Mouse (Mus musculus): Measurements from ENCODE around the gene Igsf21.
A peak's percentile ranks its signal among the peaks of the same experiment; 100 is the strongest.

The Igsf21 gene

DNA sequence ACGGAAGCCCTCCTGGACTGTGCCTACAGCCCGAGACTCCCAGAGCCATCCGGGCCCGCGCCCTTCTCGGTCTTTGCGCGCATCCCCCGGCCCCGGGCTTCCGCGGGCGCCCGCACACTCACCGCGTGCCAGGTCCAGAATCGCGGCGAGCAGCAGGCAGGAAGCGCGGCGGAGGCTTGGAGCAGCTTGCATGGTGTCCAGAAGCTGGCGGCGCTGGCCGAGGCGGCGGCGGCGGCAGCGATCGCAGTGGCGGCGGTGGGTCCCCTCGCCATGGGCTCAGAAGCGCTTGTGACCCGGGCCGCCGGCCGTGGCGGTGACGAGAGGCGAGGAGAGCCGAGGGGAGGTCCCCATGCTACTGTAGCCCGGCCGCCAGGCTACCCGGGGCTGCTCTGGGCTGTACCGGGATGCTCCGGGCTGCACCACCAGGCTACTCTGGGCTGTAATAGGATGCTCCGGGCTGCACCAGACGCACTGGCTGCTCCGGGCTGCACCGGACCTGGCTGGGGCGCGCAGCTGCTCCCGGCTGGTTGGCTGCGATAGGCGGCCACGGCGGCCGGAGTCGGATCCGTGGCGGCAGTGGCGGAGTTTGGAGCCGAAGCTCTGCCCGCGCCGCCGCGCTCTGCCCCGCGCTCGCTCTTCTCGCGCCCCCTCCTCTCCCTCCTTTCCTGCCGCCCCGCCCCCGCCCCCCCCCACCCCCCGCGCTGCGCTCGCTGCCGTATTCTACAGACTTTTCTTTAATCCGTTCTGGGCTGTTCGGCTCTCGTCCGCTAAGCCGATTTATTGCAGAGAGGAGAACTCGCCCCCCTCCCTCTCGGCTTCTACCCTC is at the start of gene Igsf21:
Igsf21 (minus strand) TSS at position 605 of the 826 bp plus-strand sequence.
- DNase-seq (ENCODE audit: low spot score): peak; percentile 4

DNA sequence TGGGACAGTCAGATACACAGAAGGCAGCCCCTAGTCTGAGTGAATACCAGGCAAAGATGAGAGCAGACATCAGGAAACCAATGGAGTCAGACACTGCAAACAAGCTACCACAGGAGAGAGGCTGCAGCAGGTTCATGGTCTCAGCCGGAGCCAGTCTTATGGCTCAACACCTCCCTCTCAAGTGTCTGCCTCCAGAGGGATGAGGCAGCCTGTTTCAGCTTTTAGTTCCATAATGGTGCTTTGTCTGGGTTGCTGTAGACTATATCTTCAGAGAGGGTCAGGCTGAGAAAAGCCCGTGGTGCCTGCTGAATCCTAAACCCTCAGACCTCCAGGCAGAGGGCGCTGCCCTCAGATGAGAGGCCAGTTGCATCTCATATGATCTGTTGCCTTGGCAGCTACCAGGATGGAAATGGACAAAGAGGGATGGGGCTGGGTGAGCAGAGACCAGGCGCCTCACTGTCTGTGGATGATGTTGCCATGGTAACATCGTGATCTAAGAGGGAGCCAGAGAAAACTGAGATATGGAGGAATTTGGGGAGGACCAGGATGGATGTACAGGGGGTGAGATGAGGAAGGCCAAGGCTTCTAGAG is 39.2 kb upstream of the Igsf21 start:
- DNase-seq (ENCODE audit: low spot score): no peak

DNA sequence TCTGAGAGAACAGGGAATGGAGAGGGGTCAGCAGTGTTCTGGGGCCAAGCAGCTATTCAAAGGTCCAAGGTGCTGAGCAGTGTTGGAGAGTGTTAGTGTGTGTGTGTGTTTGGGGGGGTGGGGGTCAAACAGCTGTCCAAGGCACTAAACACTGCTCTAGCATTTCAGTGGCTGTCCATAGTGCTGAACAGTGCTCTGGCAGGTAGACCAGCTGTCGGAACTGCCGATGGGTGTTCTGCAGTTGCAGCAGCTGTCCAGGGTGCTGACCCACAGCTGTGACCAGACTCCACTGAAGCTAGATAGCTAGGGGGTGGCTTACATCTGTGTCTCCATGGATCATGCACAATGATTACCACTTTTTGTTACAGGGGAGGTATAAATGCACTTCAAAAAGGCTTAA is 36.8 kb upstream of the Igsf21 start:
- DNase-seq (ENCODE audit: low spot score): peak; percentile 28

DNA sequence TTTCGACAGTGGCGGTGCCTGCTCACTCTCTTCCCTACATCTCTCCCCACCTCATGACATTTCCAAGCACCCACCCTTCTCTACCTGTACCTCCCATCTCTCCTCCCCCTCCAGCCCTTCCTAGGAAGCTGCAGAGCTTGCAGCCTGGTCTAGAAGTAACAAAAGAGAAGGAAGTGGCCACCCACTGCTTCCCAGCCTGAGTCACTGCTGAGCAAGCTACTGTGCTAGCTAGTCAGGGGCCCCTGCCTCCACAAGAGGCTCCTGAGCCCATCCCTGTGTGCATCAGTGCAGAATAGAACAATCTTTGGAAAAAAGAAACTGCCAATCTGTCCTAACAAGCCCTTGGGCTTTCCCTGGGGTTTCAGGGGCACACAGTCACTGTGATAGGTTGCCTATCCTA is 31.7 kb upstream of the Igsf21 start:
- DNase-seq (ENCODE audit: low spot score): no peak

DNA sequence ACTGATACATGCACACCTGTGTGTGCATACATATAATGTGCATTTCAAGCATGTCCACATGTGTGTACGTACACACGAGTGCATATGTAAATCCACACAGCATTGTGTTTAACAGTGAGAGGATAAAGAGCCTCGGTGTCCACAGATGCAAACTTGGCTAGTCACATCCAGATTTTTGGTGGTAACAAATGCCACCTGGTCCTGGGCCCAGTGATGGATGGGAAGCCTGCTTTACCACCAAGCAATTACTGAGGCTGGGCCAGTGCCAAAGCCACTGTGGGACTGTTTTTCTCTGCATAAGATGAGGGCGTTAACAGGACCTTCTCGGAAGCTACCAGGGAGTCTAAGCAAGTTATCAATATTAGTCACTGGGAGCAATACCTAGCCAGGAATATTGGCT is 25.3 kb upstream of the Igsf21 start:
- DNase-seq (ENCODE audit: low spot score): no peak

DNA sequence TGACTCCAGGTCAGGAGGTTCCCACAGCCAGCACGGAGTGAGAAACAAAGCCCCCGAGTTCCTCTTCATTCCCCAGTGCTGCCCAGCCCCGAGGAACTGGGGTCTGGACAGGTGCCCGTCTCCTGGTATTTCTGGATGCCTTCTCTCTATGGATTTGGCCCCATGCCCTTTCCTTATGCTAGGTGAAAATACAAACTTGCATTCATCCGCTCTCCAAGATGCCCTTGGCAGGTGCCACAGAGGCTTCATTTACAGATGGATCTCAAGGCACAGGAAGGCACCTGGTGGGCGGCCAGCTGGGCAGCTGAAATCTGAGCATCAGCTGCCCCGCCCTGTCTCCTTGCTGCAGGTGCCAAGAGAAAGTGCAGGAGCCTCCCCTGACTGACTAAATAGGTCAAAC is 23.9 kb upstream of the Igsf21 start:
- no peak for DNase-seq (ENCODE audit: low spot score)

DNA sequence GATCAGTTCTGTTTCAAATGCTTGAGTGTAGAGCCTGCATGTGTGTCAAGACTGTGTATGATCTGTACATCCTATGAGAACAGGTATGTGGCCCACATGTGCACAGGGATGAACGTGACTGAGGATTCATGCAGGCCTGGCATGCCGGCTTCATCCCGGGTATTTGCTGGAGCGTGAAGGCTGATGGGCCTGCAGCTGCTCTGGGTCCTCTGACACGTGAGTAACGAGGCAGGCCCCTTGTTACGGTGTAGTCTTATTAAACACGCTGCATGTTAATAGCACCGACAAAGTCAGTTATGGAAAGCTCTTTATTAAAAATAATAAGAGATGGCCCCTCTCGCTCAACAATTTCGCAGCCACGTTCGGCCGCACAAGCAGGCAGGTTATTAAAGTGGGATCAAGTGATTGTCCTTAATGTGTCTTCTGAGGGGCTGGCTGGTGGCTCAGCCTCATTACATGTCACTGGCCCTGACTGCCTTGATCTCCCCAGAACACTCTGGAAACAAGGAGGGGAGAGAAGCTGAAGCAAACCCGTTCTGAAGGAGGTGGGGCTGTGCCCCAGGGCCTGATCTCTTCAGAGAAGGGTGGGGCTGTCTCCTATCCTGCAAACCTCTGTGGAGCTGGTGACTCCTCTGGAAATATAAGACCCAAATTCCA is 22.7 kb upstream of the Igsf21 start:
- no peak for DNase-seq (ENCODE audit: low spot score)

DNA sequence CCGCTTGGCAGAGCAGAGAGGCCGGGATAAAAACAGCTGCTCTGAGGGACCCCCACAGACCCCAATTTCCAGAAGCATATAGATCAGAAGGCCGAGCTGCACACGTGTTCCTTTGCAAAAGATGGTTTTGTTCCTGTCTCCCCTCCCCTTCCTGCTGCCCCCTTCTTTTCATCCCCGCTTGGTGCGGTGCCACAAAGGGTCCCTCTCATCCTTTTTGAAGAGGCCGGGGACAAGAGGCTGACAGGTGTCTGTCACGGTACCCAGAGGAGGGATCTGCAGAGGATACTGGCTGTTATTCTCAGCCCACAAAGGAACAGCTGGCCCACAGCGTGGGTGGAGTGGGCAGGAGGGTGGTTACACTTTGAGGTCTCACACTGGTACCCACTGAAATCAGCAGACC is 21.3 kb upstream of the Igsf21 start:
- no peak for DNase-seq (ENCODE audit: low spot score)

DNA sequence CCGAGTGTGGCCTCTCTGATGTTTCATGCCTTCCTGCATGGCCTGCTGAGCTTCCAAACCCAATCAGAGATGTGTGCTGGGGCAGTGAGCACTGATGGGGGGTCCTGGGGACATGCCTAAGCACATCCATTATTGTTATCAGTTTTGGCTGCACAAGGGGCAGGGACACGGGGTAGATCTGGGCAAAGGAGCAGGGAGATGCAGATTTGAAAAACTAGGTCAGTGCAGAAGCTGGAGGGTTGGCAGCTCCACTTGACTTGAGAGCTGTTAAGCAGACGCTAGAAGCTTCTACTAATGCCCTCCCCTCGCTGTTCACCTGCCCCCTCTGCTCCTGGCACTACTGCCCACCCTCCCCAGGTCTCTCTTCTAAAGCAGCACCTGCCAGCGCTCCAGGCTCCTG is 20.5 kb upstream of the Igsf21 start:
- no peak for DNase-seq (ENCODE audit: low spot score)

DNA sequence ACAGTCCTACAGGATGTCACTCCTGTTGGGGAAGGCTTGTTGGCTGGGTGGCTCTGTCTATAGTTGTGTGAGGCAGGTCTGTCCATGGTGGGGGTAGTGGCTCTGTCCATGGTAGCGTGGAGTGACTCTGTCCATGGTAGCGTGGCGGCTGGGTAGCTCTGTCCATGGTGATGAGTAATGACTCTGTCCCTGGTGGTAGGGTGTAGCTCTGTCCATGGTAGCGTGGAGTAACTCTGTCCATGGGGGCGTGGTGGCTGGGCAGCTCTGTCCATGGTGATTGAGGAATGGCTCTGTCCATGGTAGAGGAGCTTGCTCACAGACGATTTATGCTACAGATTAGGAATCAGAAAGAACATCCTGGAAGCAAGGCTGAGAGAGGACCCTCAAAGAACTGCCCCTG is 12.4 kb upstream of the Igsf21 start:
- DNase-seq (ENCODE audit: low spot score): peak; percentile 54

DNA sequence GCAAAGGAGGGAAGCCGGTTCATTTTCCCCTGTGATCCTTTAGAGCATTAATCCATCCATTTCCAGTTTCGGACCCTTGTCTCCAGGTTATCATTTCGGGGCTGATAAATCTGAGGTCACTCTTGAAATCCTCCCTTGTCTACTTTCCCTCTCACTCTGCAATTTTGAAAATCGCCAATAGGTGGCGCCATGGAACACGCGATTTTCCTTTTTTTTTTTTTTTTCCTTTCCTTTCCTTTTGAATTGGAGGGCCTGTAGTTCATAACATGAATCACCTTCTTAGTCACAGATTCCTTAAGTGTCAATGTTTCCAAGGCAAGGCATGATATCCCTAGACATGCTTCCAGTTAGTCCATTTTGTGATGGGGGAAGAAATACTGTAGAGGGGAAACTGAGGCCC is 5.8 kb upstream of the Igsf21 start:
- DNase-seq (ENCODE audit: low spot score): no peak

DNA sequence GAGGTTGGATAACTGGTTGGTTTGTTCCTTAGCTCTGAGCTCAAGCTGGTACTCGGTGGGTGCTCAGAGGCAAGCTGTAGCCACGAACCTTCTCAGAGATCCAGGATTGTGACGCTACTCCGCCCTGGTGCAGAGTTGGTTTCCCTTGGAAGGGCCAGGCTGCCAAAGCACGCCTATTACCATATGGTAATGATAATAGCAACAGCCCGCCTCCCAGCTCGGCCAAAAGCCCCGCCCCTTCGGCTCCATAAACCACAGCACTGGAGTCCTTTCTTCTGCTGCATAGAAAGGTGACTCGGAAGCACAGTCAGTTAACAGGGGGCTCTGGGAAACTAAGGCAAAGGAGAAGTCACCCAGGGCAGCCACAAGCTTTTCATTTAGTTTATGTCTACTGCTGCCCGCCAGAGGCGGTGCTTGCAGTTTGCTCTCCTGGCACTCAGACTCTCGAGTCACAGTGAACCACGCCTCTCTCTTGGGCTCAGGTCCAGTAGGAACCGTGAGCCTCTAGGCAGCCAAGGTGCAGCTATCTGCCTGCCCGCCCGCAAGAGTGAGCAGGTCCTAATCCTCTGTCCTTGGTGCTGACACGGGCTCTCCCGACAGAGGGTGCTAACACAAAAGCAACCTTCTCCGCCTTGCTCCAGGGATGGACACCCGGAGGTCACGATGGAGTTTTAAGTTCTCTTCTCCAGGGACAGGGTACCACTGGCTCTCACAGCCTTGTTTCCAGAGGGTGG is 2.6 kb upstream of the Igsf21 start:
- DNase-seq (ENCODE audit: low spot score): peak; percentile 5

DNA sequence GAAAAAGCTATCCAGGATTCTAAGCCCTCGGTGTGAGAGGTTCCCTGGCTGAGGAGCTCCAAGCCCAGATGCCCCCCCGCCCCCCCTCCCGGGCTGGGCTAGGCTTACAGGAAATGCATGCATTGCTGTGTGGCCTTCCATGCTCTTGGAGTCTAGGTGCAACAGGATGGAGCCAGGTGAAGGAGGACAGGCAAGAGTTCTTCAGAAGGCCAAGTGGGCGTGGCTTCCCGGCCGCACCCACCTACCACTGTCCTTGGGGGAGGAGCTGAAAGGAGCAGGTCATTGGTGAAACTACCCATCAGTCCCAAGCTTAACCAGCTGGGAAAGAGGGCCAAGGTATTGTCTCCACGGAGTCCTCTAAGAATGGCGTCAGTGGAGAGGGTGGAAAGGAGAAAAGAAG is 1.8 kb upstream of the Igsf21 start:
- DNase-seq (ENCODE audit: low spot score): no peak

DNA sequence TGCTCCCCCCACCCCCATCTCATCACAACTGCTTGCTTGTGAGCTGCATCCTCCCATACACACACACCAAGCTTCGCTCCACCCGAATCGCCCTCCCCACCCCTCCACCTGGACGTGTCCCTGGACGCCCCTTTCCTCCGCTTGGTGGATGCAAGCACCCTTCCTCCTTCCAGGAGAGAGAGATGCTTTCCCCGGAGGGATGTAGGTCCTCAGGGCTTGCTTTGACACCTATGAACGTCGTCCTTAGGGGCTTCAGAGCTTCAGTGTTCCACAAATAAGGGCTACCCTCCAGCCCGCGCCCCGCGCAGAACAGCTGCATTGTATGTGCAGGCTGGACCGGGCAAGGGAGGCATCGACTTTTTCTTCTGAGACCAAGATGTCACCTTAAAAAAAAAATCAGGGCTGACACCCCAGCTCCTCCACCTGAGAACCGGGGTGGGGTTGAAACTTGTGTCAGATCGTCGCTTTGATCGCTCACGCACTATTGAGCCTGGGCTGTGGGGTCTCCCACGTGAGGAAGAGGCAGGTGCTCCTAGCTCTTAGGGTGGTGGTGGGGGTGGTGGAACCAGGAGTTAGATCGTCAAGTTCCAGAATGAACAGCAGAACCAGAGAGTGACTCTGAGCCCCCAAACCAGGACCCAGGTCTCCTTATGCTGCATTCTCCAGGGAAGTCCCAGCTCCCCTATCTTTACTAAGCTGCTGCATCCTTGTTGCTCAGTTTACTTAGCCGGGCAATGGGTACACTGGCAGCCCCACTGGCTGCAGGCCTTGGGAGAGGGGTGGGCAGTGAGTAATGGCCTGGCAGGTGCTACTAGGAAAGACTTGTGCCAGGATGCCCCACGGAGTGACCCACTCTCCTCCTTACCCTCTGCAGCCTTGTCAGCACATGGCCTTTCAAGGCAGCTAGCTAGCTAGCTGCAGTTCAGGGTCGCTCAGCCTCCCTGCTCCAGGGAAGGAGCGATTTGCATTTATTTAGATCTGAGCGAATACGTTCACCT is 721 bp upstream of the Igsf21 start:
- DNase-seq (ENCODE audit: low spot score): no peak

DNA sequence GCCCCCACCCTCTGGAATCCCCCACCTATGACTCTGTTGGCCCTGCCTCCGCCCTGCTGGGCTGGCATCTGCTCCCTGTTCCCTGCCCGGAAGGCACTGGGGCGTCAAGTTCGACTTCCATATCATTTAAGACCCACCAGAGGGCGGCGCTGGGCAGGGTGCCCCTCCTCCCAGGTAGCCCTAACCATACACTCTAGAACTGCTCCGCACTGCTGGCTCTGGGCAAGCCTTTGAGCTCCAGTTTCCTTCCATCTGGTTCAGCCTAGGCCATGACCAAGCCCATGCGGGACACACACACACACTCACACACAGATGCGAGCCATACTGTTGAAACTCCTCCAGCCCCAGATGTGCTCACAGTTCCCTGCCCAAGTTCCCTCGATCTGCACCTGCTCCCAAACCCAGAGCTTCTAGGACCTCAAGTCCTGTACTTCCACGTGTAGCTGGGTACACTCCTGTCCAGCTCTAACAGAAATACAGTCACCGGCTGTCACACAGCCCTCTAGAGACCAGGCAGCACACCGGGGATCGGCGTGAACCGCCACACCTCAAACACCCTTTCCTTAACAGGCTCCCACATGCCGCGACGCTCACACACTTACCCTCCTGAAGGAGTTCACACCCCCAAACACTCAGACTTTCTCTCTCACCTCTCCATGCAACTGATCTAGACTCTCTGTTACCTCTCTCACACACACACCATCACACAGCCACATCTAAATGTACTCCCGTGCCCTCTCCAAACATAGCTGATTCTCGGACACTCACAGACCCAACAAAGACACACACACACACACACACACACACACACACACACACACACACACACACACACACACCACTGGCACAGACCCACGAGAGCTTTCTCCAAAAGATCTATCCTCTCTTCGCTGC is 1.1 kb downstream of the Igsf21 start:
- no peak for DNase-seq (ENCODE audit: low spot score)

DNA sequence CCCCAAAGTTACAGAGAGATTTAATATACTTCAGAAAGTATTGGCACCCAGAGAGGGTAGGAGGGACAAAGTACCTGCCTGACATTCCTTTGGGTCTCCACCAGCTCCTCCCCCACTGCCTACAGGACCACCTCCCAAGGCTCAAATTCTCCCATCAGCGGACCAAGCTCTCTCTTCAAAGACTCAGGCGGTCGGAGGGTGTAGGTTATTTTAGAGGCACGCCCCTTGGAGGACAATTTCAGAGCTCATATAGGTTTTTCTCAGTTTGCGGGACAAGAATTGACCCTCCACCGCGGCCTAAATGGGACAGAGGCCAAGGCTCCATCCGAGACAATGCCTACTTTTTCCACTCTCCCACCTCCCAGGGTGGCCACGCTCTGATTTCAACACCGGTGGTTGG is 1.7 kb downstream of the Igsf21 start:
- DNase-seq (ENCODE audit: low spot score): no peak

DNA sequence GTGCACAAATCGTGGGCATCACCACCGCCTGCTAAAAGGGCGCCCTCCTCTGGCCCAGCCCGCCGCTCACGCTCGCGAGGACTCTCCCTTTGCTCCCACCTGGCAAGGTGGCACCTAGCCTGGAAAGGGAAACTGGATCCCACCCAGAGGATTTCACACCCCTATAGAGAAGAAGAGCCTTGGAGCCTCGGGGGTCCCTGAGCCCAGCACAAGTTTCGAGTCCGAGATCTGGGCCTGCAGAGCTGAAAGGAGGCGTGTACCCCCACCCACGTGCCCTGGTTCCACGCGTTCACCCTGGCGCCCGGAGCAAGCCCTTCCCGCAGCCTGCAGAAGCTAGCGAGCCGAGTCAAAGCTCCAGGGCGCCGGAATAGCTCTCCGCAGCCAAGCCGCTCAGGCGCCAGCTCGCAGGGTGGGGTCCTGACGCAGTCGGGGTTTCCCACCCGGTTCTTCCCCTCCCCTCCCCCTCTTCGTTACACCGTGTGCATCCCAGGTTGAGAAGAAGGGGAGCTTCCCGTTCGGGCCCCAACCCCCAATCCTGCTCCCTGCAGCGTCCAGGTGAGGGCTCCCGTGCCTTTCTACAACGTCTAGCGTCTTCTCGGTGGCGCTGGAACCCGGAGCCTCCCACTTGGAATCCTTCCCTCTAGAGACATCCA is 2.3 kb downstream of the Igsf21 start:
- no peak for DNase-seq (ENCODE audit: low spot score)

DNA sequence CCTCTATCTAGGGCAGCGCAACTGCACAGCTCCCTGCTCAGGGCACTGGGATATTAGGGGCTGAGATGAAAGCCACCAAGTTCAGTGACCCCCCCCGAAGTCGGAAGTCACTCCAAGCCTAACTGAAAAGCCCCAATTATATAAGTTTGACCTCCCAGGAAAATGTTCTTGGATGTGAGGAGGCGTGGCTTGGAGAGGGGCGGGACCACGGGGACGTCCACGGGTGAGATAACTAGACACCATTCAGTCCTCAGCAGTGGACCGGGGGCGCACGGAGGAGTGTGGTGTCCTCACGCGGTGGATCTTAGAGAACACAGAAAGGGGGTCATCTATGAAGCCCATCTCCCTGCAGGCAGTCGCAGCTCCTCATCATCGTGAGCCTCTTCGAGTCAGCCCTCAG is 3.4 kb downstream of the Igsf21 start:
- DNase-seq (ENCODE audit: low spot score): no peak

DNA sequence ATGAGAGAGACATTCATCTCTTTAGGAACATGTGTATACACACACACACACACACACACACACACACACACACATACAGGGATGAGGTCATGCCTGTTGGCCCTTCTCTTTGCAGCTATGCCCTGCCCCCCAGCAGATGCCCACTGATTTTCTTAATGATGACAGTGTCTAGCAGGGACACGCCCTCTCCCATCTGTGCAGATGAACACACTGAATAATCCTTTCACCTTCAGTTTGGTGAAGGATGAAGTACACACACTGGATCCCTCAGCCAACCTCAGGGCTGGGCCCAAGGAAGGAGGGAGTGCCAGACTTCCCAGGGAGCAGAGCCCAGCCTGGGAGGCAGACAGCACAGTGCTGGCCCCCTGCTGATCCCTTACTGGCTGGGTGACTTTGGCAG is 4.3 kb downstream of the Igsf21 start:
- DNase-seq (ENCODE audit: low spot score): no peak

DNA sequence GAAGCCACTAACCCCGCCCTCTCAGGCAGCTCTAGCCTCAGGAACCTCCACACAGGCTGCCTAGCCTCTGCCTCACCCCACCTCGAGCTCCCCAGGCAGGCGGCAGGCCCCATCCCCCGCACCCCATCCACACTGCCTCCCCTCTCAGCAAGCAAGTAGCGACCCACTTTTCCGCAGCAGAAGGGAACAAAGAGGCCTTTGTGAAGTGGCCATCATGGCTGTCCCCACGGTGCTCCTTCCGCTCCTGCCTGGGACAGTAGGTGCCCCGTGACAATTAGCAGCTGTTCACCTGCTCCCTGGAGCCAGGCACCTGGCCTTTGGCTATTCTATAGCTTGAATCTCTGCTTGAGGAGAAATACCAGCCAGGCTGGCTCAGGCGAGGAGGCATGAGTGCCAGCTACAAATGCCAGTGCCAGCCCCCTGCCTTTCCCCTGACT is 9.3 kb downstream of the Igsf21 start:
- DNase-seq (ENCODE audit: low spot score): no peak
